Mouse (Mus musculus) kidney, embryonic 14.5 days (tissue): ENCODE measurements at regions not wholly inside any gene's neighbourhood (a gene's known extent, or its start where the extent isn't known, plus 50 kb on each side); places are given as distances from the start of the nearest gene placed in this dataset.

ENCODE experiments used
- ATAC-seq: fragments of 200-750 bp; cut with Nextera tagmentation; 2 replicates; pipeline ENCODE4 v1.8.0; 2017; ENCODE audit warnings: moderate number of reproducible peaks, mild to moderate bottlenecking, moderate TSS enrichment, moderate library complexity; ENCODE audit not compliant: low FRiP score, low TSS enrichment
- H3K27ac ChIP-seq: fragments of 300-500 bp; sonication (generic); 2 replicates; pipeline ENCODE4 v1.5.1; 2014; ENCODE audit warnings: low read depth, mild to moderate bottlenecking, low read length, moderate library complexity, mixed read lengths
- H3K27me3 ChIP-seq: fragments of 300-500 bp; sonication (generic); 2 replicates; pipeline ENCODE4 v1.6.1; 2014; ENCODE audit warnings: mild to moderate bottlenecking, low read length; ENCODE audit not compliant: control insufficient read depth, insufficient read depth
- H3K36me3 ChIP-seq: fragments of 300-500 bp; sonication (generic); 2 replicates; pipeline ENCODE4 v1.6.1; 2014; ENCODE audit warnings: low read length, mixed read lengths; ENCODE audit not compliant: control insufficient read depth, insufficient read depth
- H3K4me1 ChIP-seq: fragments of 300-500 bp; sonication (generic); 2 replicates; pipeline ENCODE4 v1.6.1; 2014; ENCODE audit warnings: low read length, mixed read lengths; ENCODE audit not compliant: control insufficient read depth, insufficient read depth
- H3K4me2 ChIP-seq: fragments of 300-500 bp; sonication (generic); replicated peaks from 2 replicates; pipeline ENCODE4 v1.6.1; 2014; ENCODE audit warnings: low read depth, mild to moderate bottlenecking, low read length
- H3K4me3 ChIP-seq: fragments of 300-500 bp; sonication (generic); 2 replicates; pipeline ENCODE4 v1.5.1; 2014; ENCODE audit warnings: mild to moderate bottlenecking, low read length
- H3K9ac ChIP-seq: fragments of 300-500 bp; sonication (generic); 2 replicates; pipeline ENCODE4 v1.6.1; 2014; ENCODE audit warnings: low read depth, mild to moderate bottlenecking, low read length, moderate library complexity
- H3K9me3 ChIP-seq: fragments of 300-500 bp; sonication (generic); 2 replicates; pipeline ENCODE4 v1.6.1; 2016; ENCODE audit warnings: low read length; ENCODE audit not compliant: control insufficient read depth
- WGBS: fragments of 180-500 bp; shearing (Covaris S2); extraction: QIAGEN DNeasy Blood & Tissue Kit; methylation state at CpG from one replicate; pipeline ENCODE4 v1.1.7; 2014; 5-methylcytosine and 5-hydroxymethylcytosine counted together

DNA sequence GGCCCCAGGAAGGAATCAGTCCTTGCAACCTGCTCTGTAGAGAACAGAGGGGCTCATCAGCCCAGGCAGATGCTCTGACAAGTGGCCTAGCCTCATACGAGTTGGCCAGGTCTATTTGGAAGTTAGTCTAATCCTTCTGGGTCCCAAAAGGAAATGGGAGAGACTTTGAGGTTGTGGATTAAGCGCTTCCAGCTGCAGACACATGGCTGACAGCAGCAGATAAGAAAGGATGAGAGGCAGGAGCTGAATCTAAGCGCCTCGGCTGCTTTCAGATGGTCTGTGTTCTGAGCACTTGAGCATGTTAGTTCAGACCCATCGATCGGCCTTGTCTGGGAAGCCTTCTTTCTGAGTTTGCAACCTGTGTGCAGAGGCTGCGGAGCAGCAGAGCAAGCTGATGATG lies 438.0 kb upstream of the Gm6657 start:
- Histone ChIP-seq H3K9ac (no peak overlapping the region), H3K4me1 (no peaks in the 10 kb centered on the region), H3K4me2 (no peak overlapping the region), H3K36me3 (no peaks in the 10 kb centered on the region), H3K27ac (no peak overlapping the region), H3K27me3 (no peaks in the 10 kb centered on the region), H3K4me3 (no peak overlapping the region), H3K9me3 (no peaks in the 10 kb centered on the region)
- 67% methylated on average over 7 of the region's 7 CpGs for WGBS
- ATAC-seq, result no peak

DNA sequence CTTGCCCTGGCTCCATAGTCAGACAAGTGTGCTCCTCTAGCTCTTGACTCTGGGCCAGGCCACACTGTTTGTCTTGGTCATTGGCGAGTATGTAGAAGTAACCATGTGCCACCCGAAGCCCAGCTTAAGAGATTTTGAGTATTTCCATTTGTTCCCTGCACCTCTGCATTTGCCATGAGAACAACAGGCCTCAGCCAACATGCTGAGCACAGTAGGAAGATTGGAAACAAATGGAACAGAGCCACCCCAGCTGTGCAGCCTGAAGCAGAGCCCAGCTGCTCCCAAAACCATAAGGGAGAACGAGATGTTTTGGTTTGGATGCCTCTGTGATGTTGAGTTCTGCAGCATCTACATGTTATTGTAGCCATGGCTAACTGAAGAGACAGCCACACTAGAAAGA lies 433.1 kb upstream of the Gm6657 start:
- no peak for ATAC-seq
- H3K4me2 ChIP-seq, result no peak overlapping the region
- WGBS, result 73% methylated on average over 3 of the region's 3 CpGs
- peaks cover 8% of the 10 kb centered on the region; the same call in 1 of the 2 replicates for H3K4me1 ChIP-seq
- H3K9ac ChIP-seq, result no peak overlapping the region
- no peak overlapping the region for H3K4me3 ChIP-seq
- no peaks in the 10 kb centered on the region for H3K36me3 ChIP-seq
- no peaks in the 10 kb centered on the region for H3K9me3 ChIP-seq
- H3K27ac ChIP-seq, result no peak overlapping the region
- no peaks in the 10 kb centered on the region for H3K27me3 ChIP-seq

- H3K4me1 ChIP-seq, result no peaks in the 10 kb centered on the region
- ATAC-seq, result no peak
- H3K27ac ChIP-seq, result no peak overlapping the region
- H3K36me3 ChIP-seq, result no peaks in the 10 kb centered on the region
- H3K9ac ChIP-seq, result no peak overlapping the region
- no peaks in the 10 kb centered on the region for H3K9me3 ChIP-seq
- no peaks in the 10 kb centered on the region for H3K27me3 ChIP-seq
- WGBS, result 95% methylated on average over 6 of the region's 6 CpGs
- no peak overlapping the region for H3K4me2 ChIP-seq
- no peak overlapping the region for H3K4me3 ChIP-seq
Observed at GRCm38 (mm10) chr12:77776011-77776546, 418.0 kb upstream of the Gm6657 start.

GRCm38 (mm10) chr12:77776755-77777154 lies 417.3 kb upstream of the Gm6657 start:
- Histone ChIP-seq H3K4me1 (no peaks in the 10 kb centered on the region), H3K27me3 (no peaks in the 10 kb centered on the region), H3K27ac (no peak overlapping the region), H3K9me3 (no peaks in the 10 kb centered on the region), H3K4me3 (no peak overlapping the region), H3K36me3 (no peaks in the 10 kb centered on the region), H3K9ac (no peak overlapping the region), H3K4me2 (no peak overlapping the region)
- no peak for ATAC-seq
- WGBS, result 95% methylated on average over 8 of the region's 8 CpGs

DNA sequence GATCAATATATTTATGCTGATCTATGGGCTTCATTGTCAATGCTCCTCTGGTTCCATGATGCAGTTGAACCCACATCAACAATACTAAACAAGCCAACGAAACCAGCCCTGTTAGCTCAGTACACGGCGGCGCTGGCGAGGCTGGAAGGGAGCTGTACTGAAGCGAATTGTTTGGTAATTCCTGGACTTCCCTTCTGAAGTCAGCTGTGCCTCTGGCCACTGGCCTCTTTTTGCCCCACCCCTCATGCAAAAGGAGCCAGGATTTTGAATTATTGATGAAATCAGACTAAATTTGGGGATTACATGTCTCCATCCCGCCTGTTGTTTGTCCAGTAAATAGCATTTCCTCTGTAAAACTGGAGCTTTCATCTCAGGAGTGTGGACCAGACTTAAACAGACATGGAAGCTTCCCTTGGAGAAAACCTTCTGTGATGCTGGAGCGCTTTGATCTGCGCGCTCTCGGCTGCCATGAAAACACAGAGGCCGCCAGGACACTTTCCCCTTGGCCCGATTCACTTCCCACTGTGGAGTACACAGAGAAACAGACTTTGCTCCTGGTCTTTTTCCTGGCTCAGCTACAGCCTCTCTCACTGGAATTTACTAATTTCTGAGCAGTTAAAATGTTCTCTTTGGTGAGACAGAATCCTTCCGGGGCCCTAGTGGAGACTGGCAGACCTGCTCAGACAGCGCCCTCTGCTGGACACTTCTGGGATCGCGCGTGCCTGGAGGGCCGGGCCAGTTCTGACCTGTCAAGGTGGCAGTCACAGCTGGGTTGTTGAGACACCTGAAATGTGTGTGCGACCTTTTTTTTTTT lies 412.9 kb upstream of the Gm6657 start:
- no peak overlapping the region for H3K9ac ChIP-seq
- no peaks in the 10 kb centered on the region for H3K4me1 ChIP-seq
- no peaks in the 10 kb centered on the region for H3K36me3 ChIP-seq
- peak overlapping the region; percentile 21; the same call in 1 of the 2 replicates for H3K4me3 ChIP-seq
- H3K9me3 ChIP-seq, result no peaks in the 10 kb centered on the region
- peak; percentile 72; the same call in 1 of the 2 replicates for ATAC-seq
- peak overlapping the region; percentile 41 for H3K4me2 ChIP-seq
- no peaks in the 10 kb centered on the region for H3K27me3 ChIP-seq
- 33% methylated on average over 20 of the region's 20 CpGs for WGBS
- H3K27ac ChIP-seq, result peak overlapping the region; percentile 11; the same call in 1 of the 2 replicates

GRCm38 (mm10) chr12:77783909-77784308 lies 410.1 kb upstream of the Gm6657 start:
- no peak for ATAC-seq
- H3K4me3 ChIP-seq, result no peak overlapping the region
- H3K27ac ChIP-seq, result no peak overlapping the region
- no peak overlapping the region for H3K4me2 ChIP-seq
- 87% methylated on average over 9 of the region's 9 CpGs for WGBS
- H3K27me3 ChIP-seq, result no peaks in the 10 kb centered on the region
- no peak overlapping the region for H3K9ac ChIP-seq
- H3K4me1 ChIP-seq, result no peaks in the 10 kb centered on the region
- no peaks in the 10 kb centered on the region for H3K36me3 ChIP-seq
- no peaks in the 10 kb centered on the region for H3K9me3 ChIP-seq

GRCm38 (mm10) chr12:77785647-77786046 lies 408.4 kb upstream of the Gm6657 start:
- Histone ChIP-seq H3K4me2 (no peak overlapping the region), H3K4me3 (no peak overlapping the region), H3K9me3 (no peaks in the 10 kb centered on the region), H3K4me1 (peaks cover 8% of the 10 kb centered on the region; the same call in 1 of the 2 replicates), H3K9ac (no peak overlapping the region), H3K27me3 (no peaks in the 10 kb centered on the region), H3K27ac (no peak overlapping the region), H3K36me3 (no peaks in the 10 kb centered on the region)
- no peak for ATAC-seq
- WGBS, result 87% methylated on average over 6 of the region's 6 CpGs

- Histone ChIP-seq H3K9me3 (no peaks in the 10 kb centered on the region), H3K9ac (no peak overlapping the region), H3K36me3 (no peaks in the 10 kb centered on the region), H3K27me3 (no peaks in the 10 kb centered on the region), H3K4me1 (peaks cover 8% of the 10 kb centered on the region; the same call in 1 of the 2 replicates), H3K4me3 (no peak overlapping the region), H3K27ac (no peak overlapping the region), H3K4me2 (no peak overlapping the region)
- 67% methylated on average over 4 of the region's 4 CpGs for WGBS
- ATAC-seq, result no peak
Observed at GRCm38 (mm10) chr12:77786678-77787077, 407.4 kb upstream of the Gm6657 start.

GRCm38 (mm10) chr12:77788273-77788672 lies 405.8 kb upstream of the Gm6657 start:
- 73% methylated on average over 2 of the region's 2 CpGs for WGBS
- peaks cover 8% of the 10 kb centered on the region; the same call in 1 of the 2 replicates for H3K4me1 ChIP-seq
- H3K27me3 ChIP-seq, result no peaks in the 10 kb centered on the region
- no peak overlapping the region for H3K4me2 ChIP-seq
- no peak overlapping the region for H3K4me3 ChIP-seq
- H3K36me3 ChIP-seq, result no peaks in the 10 kb centered on the region
- H3K27ac ChIP-seq, result no peak overlapping the region
- no peak for ATAC-seq
- H3K9ac ChIP-seq, result no peak overlapping the region
- H3K9me3 ChIP-seq, result no peaks in the 10 kb centered on the region
